Mouse (Mus musculus) lung, postnatal 0 days (tissue): ENCODE measurements around the gene Nxpe4. TPM values are rescaled to one million over a fixed set of nuclear protein-coding genes. Genes with fewer than 3 reads are reported as not detected.
A peak's percentile ranks its signal among the peaks of the same experiment; 100 is the strongest.

Experiments
- ATAC-seq: fragments of 200-750 bp; cut with Nextera tagmentation; 2 replicates; pipeline ENCODE4 v1.8.0; 2017; ENCODE audit warnings: moderate library complexity
- DNase-seq: peaks from one replicate; pipeline ENCODE4 v3.0.0-alpha.2; 2016; ENCODE audit warnings: low spot score
- H3K27ac ChIP-seq: fragments of 300-500 bp; sonication (generic); 2 replicates; pipeline ENCODE4 v1.5.1; 2014; ENCODE audit warnings: antibody characterized with exemption, mild to moderate bottlenecking, low read length, mixed read lengths
- H3K27me3 ChIP-seq: fragments of 300-500 bp; sonication (generic); replicated peaks from 2 replicates; pipeline ENCODE4 v1.6.1; 2014; ENCODE audit warnings: low read length, mixed read lengths; ENCODE audit not compliant: insufficient read depth
- H3K36me3 ChIP-seq: fragments of 300-500 bp; sonication (generic); 2 replicates; pipeline ENCODE4 v1.6.1; 2014; ENCODE audit warnings: low read length, mixed read lengths; ENCODE audit not compliant: insufficient read depth
- H3K4me1 ChIP-seq: fragments of 300-500 bp; sonication (generic); 2 replicates; pipeline ENCODE4 v1.6.1; 2014; ENCODE audit warnings: antibody characterized with exemption, low read depth, low read length, mixed read lengths; ENCODE audit not compliant: insufficient read depth
- H3K4me2 ChIP-seq: fragments of 300-500 bp; sonication (generic); replicated peaks from 2 replicates; pipeline ENCODE4 v1.6.1; 2014; ENCODE audit warnings: low read depth, mild to moderate bottlenecking, low read length, moderate library complexity, mixed read lengths
- H3K4me3 ChIP-seq: fragments of 300-500 bp; sonication (generic); 2 replicates; pipeline ENCODE4 v1.5.1; 2014; ENCODE audit warnings: low read depth, low read length
- H3K9ac ChIP-seq: fragments of 300-500 bp; sonication (generic); replicated peaks from 2 replicates; pipeline ENCODE4 v1.6.1; 2014; ENCODE audit warnings: low read depth, mild to moderate bottlenecking
- H3K9me3 ChIP-seq: fragments of 300-500 bp; sonication (generic); 2 replicates; pipeline ENCODE4 v1.6.1; 2016; ENCODE audit warnings: low read length, mixed read lengths
- CTCF ChIP-seq: IDR thresholded peaks from 2 replicates; pipeline ENCODE4 v1.5.1; 2016; ENCODE audit warnings: antibody characterized with exemption, mild to moderate bottlenecking
- EP300 ChIP-seq: IDR thresholded peaks from 2 replicates; pipeline ENCODE4 v1.6.1; 2016; ENCODE audit warnings: antibody characterized with exemption, mild to moderate bottlenecking, control low read depth
- WGBS: fragments of 180-500 bp; shearing (Covaris S2); extraction: QIAGEN DNeasy Blood & Tissue Kit; methylation state at CpG from one replicate; pipeline ENCODE4 v1.1.7; 2014; 5-methylcytosine and 5-hydroxymethylcytosine counted together
- polyA plus RNA-seq: library from polyadenylated mRNA; unstranded; fragments of >200 nt; fragmentation: Nextera tagmentation; extraction: Ambion mirVana; gene quantifications from 2 replicates; pipeline ENCODE4 v1.2.1, GENCODE M21; 2015

The Nxpe4 gene
- polyA plus RNA-seq, 1 experiment from 2014 or later = 8.6 TPM

- Histone ChIP-seq H3K9ac (no peak overlapping the region), H3K27me3 (no peaks in the 10 kb centered on the region), H3K4me2 (no peak overlapping the region), H3K27ac (no peak overlapping the region), H3K36me3 (no peaks in the 10 kb centered on the region), H3K4me3 (no peak overlapping the region), H3K4me1 (no peaks in the 10 kb centered on the region), H3K9me3 (no peaks in the 10 kb centered on the region)
- WGBS = 78% methylated on average over 6 of the region's 6 CpGs
- ATAC-seq (no peak), DNase-seq (no peak)
- no peak for TF ChIP-seq CTCF
- TF ChIP-seq EP300 = no peak
Observed at GRCm38 (mm10) chr9:48362743-48363142, 200.9 kb downstream of the Nxpe4 start.

DNA sequence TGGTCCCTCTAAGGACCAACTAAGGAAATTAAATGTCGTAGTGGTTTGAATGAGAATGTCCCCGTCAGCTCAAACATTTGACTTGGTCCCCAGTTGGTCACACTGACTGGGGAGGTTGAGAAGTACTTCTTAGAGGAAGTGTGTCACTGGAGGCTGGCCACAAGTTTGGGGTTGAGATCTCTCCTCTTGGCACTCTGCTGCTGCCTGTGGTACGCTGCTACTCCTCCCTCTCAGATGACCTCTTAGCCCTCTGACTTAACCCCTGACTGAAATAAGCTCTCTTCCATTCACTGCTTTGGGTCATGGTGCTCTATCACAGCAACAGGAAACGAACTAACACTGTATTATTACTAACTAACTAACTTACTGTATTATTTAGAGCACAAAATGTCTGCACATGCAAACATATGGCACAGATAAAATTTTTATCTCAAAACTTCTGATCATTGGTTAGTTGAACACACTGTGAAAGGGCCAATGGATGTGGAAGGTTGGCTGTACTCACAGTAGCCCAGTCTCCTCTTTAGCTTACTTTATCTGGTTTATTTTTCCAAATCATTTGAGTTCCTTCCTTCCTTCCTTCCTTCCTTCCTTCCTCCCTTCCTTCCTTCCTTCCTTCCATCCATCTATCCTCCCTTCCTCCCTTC lies 211.5 kb downstream of the Nxpe4 start:
- H3K9ac ChIP-seq = no peak overlapping the region
- no peak overlapping the region for H3K27ac ChIP-seq
- no peaks in the 10 kb centered on the region for H3K9me3 ChIP-seq
- H3K27me3 ChIP-seq = no peaks in the 10 kb centered on the region
- 68% methylated on average over 4 of the region's 4 CpGs for WGBS
- H3K4me3 ChIP-seq = no peak overlapping the region
- no peak overlapping the region for H3K4me2 ChIP-seq
- H3K36me3 ChIP-seq = no peaks in the 10 kb centered on the region
- no peak for DNase-seq
- TF ChIP-seq EP300 = no peak
- TF ChIP-seq CTCF = no peak
- no peak for ATAC-seq
- H3K4me1 ChIP-seq = no peaks in the 10 kb centered on the region

GRCm38 (mm10) chr9:48374357-48374756 lies 212.5 kb downstream of the Nxpe4 start:
- H3K4me2 ChIP-seq = no peak overlapping the region
- H3K4me1 ChIP-seq = no peaks in the 10 kb centered on the region
- H3K27ac ChIP-seq = no peak overlapping the region
- WGBS = 34% methylated on average over 2 of the region's 2 CpGs
- DNase-seq (no peak), ATAC-seq (no peak)
- H3K4me3 ChIP-seq = no peak overlapping the region
- no peaks in the 10 kb centered on the region for H3K9me3 ChIP-seq
- no peaks in the 10 kb centered on the region for H3K27me3 ChIP-seq
- TF ChIP-seq CTCF (no peak), EP300 (no peak)
- no peak overlapping the region for H3K9ac ChIP-seq
- H3K36me3 ChIP-seq = no peaks in the 10 kb centered on the region

DNA sequence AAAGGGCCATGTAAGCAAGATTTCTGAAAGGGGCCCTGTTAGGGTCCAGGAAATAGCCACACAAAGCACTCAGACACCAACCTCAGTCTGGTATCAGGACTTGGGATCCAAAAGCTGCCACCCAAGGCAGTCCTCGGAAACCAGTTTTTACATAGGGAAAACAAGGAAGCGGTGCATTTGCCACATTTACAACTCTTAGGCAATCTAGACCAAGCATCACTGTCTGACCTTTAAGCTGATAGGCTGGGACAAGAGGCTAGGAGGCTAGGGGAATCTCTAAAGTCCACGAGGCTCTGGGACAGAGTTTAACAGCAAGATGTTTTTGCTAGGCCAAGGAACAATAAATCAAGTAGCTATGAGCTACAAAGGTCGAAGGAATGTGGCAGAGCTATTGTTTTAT lies 226.6 kb downstream of the Nxpe4 start:
- Histone ChIP-seq H3K4me3 (no peak overlapping the region), H3K4me2 (no peak overlapping the region), H3K27ac (no peak overlapping the region), H3K27me3 (no peaks in the 10 kb centered on the region), H3K4me1 (no peaks in the 10 kb centered on the region), H3K9ac (no peak overlapping the region), H3K9me3 (no peaks in the 10 kb centered on the region), H3K36me3 (no peaks in the 10 kb centered on the region)
- ATAC-seq = no peak
- DNase-seq = peak; percentile 9
- no peak for TF ChIP-seq CTCF
- no peak for TF ChIP-seq EP300
- WGBS = 66% methylated on average over 4 of the region's 4 CpGs

DNA sequence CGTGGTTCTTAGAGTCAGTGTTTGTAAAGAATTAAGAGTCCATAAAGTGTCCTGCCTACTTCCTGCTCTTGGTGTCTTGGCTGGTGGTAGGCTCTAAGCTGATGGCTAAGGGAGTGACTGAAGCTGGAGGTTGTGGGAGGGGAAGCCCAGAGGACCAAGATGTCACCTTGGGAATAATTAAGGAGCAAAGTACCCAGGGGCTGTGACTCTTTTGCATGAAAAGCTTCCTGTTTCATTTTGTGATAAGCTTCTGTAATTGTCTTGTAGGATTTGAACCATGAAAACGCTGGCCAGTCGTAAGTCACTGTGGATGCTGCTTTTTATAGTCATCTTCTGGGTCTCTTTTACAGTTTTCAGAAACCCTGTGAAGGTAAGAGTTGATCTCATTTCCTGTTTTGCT lies 228.2 kb downstream of the Nxpe4 start:
- H3K27ac ChIP-seq = no peak overlapping the region
- DNase-seq (no peak), ATAC-seq (no peak)
- H3K4me1 ChIP-seq = no peaks in the 10 kb centered on the region
- H3K4me3 ChIP-seq = no peak overlapping the region
- no peak overlapping the region for H3K9ac ChIP-seq
- WGBS = 61% methylated on average over 3 of the region's 3 CpGs
- no peaks in the 10 kb centered on the region for H3K36me3 ChIP-seq
- no peak overlapping the region for H3K4me2 ChIP-seq
- TF ChIP-seq CTCF = no peak
- TF ChIP-seq EP300 = no peak
- no peaks in the 10 kb centered on the region for H3K27me3 ChIP-seq
- H3K9me3 ChIP-seq = no peaks in the 10 kb centered on the region

DNA sequence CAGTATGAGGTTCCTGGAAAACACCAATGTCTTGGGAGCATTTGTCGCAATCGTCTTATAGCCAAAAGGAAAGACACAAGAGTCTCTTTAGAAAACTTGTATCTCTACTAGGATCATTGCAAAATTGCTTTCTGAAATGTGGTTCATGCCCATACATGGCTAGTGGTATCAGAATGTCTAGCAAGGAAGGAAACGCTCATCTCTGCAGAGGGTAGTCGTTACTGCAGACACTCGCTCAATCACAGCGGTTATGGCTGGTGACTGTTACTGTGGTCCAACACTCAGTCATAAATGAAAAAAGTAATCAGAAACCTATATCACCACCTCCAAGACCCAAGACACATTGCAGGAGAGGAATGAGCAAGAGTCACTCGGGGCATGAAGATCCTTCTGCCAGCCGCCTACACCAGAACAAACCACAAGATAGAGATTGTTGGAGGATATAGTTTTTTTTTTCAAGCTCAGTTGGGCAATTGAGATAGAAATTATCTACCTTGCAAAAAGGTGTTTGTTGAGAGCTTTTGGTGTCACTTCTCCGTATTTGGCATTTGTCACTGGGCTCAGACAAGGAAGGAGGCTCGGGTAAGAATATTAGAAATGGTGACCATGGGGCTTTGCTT lies 241.9 kb downstream of the Nxpe4 start:
- no peak for TF ChIP-seq CTCF
- TF ChIP-seq EP300 = no peak
- H3K4me1 ChIP-seq = no peaks in the 10 kb centered on the region
- WGBS = 88% methylated on average over 10 of the region's 10 CpGs
- H3K4me3 ChIP-seq = no peak overlapping the region
- H3K9me3 ChIP-seq = no peaks in the 10 kb centered on the region
- DNase-seq = no peak
- H3K27me3 ChIP-seq = no peaks in the 10 kb centered on the region
- no peaks in the 10 kb centered on the region for H3K36me3 ChIP-seq
- H3K4me2 ChIP-seq = no peak overlapping the region
- H3K27ac ChIP-seq = no peak overlapping the region
- ATAC-seq = no peak
- no peak overlapping the region for H3K9ac ChIP-seq
